Mouse (Mus musculus) myocyte (in vitro differentiated cells): ENCODE measurements at regions not wholly inside any gene's neighbourhood (a gene's known extent, or its start where the extent isn't known, plus 50 kb on each side); places are given as distances from the start of the nearest gene placed in this dataset.

Source experiments
- E2F4 ChIP-seq: IDR thresholded peaks from one replicate; pipeline ENCODE4 v1.6.1; 2011; ENCODE audit warnings: mild to moderate bottlenecking, control low read depth, moderate library complexity; ENCODE audit not compliant: insufficient read depth
- MAX ChIP-seq: IDR thresholded peaks from one replicate; pipeline ENCODE4 v1.6.1; 2011; ENCODE audit warnings: low read depth, mild to moderate bottlenecking, control low read depth

DNA sequence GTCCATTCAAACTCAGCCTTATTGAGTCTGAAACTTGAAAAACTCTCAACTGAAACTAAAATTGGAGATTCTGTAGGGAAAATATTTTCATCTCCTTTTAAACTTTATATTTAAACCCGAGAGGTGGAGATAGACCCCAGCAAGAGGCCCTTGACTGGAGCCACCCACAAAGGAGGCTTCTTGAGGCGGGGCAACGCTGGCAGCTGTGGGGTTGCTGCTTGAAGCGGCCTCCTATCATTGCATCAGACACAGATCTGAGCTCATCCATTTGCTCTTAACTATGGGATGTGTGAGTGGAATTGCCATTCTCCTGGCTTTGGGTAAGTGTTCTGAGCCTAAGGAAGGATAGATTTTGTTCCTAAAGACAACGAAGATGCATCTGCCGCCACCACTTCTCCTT lies 378.2 kb downstream of the Dad1 start:
- no peak for TF ChIP-seq E2F4
- TF ChIP-seq MAX: no peak
